Mouse (Mus musculus): Measurements from ENCODE around the gene Sh2d4b.

DNA sequence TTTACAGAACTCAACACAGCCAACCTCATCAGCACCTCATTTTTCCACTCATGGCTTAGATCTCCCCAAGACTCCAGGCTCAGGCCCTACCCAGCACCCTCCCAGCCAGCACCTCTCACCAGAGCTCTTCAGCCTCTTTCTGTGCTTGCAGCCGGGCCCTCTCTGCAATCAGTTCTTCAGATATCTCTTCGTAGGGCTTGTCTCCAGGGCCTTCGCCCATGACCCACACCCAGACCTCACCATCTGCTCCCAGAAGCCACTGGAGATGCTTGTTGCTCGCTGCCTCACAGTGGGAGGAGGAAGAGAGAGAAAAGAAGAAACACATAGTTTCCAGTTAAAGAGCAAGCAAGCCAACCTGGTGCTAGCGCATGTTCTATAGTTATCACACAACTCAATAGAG is 19.1 kb downstream of the Sh2d4b start:
- TF ChIP-seq POLR2A (IDR thresholded peaks at IDR 0.05; ENCODE audit: borderline replicate concordance, insufficient read depth, low read length) = no peak
- TF ChIP-seq CTCF (IDR thresholded peaks at IDR 0.05; ENCODE audit: borderline replicate concordance, insufficient read depth, low read depth, low read length) = no peak
